Mouse (Mus musculus): ENCODE measurements around the gene Susd2. TPM values are rescaled to one million over a fixed set of nuclear protein-coding genes. Genes with fewer than 3 reads are reported as not detected.

The Susd2 gene
- total and polyA plus RNA-seq, 3 experiments, result 1.3 to 4.3 (median 1.8) TPM

DNA sequence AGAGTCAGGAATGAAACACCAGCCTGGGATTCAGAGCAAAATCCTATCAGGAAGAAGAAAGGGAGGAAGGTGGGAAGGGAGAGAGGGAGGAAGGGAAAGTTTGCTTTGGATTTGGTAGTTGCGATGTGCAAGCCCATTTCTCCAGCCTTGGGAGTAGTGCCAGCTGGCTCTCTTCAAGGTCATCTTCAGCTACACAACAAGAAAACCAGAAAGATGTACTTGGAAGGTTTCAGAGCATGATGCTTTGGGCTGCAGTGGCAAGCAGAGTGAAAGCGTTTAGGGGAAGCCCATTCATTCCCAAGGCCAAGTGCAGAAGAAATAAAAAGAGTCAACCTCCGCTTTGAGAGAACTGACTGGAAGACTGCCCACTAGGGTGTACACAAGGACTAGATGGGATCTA, 16.3 kb downstream of the Susd2 start:
- peak; percentile 37 to 45 for DNase-seq
- Histone ChIP-seq H3K79me2 (replicated peaks; ENCODE audit: control insufficient read depth, insufficient read depth, low read length) (no peaks in the 10 kb centered on the region), H3K36me3 (ENCODE audit: control insufficient read depth, insufficient read depth, low read length) (no peaks in the 10 kb centered on the region), H3K27ac (no peak overlapping the region), H3K27me3 (ENCODE audit: control insufficient read depth, insufficient read depth, low read length) (no peaks in the 10 kb centered on the region), H3K9ac (ENCODE audit: low read depth, low read length) (no peak overlapping the region), H3K4me1 (ENCODE audit: control insufficient read depth, insufficient read depth, low read length) (peaks cover 6% of the 10 kb centered on the region; the same call in 1 of the 2 replicates), H3K4me3 (no peak overlapping the region)
- 41% methylated on average over 3 of the region's 3 CpGs for WGBS
- TF ChIP-seq POLR2A (IDR thresholded peaks at IDR 0.05; ENCODE audit: insufficient read depth, low read depth, low read length) (no peak), EP300 (IDR thresholded peaks at IDR 0.05; ENCODE audit: insufficient read depth, low read depth, low read length) (no peak), CTCF (IDR thresholded peaks at IDR 0.05) (no peak)
- intact Hi-C loops (cut with DNase I), result no loop called here

DNA sequence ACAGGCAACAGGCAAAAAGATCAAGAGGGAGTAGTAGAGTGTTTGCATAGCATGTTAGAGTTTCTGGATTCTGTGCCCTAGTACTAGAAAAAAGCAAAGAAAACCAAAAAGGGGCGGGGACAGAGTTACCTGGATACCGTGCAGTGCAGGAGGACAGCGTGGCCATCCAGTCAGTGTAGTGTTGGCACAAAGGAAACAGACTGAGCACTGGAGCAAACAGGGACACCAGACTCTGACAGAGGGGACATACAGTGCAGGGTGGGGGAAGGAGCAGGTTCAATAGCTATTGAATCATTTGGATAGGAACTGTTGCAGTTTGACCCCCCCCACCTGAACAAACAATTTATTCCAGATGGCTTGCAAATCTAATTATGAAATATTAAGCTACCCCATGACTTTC, 16.8 kb downstream of the Susd2 start:
- DNase-seq, result no peak
- Histone ChIP-seq H3K4me1 (ENCODE audit: control insufficient read depth, insufficient read depth, low read length) (peaks cover 5% of the 10 kb centered on the region; the same call in 1 of the 2 replicates), H3K36me3 (ENCODE audit: control insufficient read depth, insufficient read depth, low read length) (no peaks in the 10 kb centered on the region), H3K79me2 (replicated peaks; ENCODE audit: control insufficient read depth, insufficient read depth, low read length) (no peaks in the 10 kb centered on the region), H3K9ac (ENCODE audit: low read depth, low read length) (no peak overlapping the region; the same call in 1 of the 2 replicates), H3K27me3 (ENCODE audit: control insufficient read depth, insufficient read depth, low read length) (no peaks in the 10 kb centered on the region), H3K4me3 (no peak overlapping the region), H3K27ac (no peak overlapping the region)
- intact Hi-C loops (cut with DNase I), result no loop called here
- TF ChIP-seq POLR2A (IDR thresholded peaks at IDR 0.05; ENCODE audit: insufficient read depth, low read depth, low read length) (no peak), EP300 (IDR thresholded peaks at IDR 0.05; ENCODE audit: insufficient read depth, low read depth, low read length) (no peak), CTCF (IDR thresholded peaks at IDR 0.05) (no peak)
- WGBS, result 57% methylated on average over 3 of the region's 3 CpGs

DNA sequence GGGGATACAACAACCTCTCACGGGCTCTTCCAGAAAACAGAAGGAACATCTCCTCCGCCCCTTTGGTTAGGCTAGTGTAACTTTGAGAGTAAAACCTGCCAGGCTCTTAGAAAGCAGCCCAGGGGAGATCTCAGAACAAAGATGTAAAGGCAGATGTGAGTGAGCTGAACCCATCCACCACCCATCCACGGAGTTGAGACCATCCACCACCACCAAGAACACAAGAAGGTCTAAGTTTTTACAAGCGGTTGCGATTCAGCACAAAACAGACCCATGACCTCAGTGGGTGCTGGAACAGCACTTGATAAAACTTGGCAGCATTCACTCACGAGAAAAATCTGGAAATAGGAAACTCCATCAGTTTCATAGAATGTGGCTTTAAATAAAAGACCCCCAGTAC, 17.9 kb downstream of the Susd2 start:
- H3K27me3 ChIP-seq (ENCODE audit: control insufficient read depth, insufficient read depth, low read length), result no peaks in the 10 kb centered on the region
- no peak overlapping the region for H3K27ac ChIP-seq
- no peak for TF ChIP-seq CTCF (IDR thresholded peaks at IDR 0.05)
- no peak for TF ChIP-seq POLR2A (IDR thresholded peaks at IDR 0.05; ENCODE audit: insufficient read depth, low read depth, low read length)
- TF ChIP-seq EP300 (IDR thresholded peaks at IDR 0.05; ENCODE audit: insufficient read depth, low read depth, low read length), result no peak
- peaks cover 5% of the 10 kb centered on the region; the same call in 1 of the 2 replicates for H3K4me1 ChIP-seq (ENCODE audit: control insufficient read depth, insufficient read depth, low read length)
- H3K4me3 ChIP-seq, result no peak overlapping the region
- no peaks in the 10 kb centered on the region for H3K79me2 ChIP-seq (replicated peaks; ENCODE audit: control insufficient read depth, insufficient read depth, low read length)
- no peaks in the 10 kb centered on the region for H3K36me3 ChIP-seq (ENCODE audit: control insufficient read depth, insufficient read depth, low read length)
- 47% methylated on average over 6 of the region's 6 CpGs for WGBS
- intact Hi-C loops (cut with DNase I), result no loop called here
- DNase-seq, result peak in 1 of 2 experiments; percentile 17
- H3K9ac ChIP-seq (ENCODE audit: low read depth, low read length), result no peak overlapping the region

DNA sequence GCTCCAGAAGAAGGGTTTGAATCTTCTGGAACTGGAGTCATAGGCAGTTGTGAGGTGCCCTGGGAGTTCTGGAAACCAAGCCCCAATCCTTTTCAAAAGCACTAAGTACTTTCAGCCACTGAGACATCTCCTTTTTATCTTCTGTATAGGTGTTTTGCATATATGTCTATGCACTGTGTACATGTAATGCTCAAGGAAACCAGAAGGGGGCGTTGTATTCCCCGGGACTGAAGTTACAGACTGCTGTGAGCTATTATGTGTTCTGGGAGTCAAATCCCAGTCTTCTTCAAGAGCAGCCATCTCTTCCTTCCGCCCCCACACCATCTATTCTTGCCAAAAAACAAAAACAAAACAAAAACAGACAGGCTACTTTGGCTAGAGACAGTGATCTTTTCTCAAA, 23.0 kb downstream of the Susd2 start:
- Histone ChIP-seq H3K9ac (ENCODE audit: low read depth, low read length) (no peak overlapping the region), H3K36me3 (ENCODE audit: control insufficient read depth, insufficient read depth, low read length) (no peaks in the 10 kb centered on the region), H3K4me1 (ENCODE audit: control insufficient read depth, insufficient read depth, low read length) (no peaks in the 10 kb centered on the region), H3K27ac (no peak overlapping the region), H3K4me3 (no peak overlapping the region), H3K79me2 (replicated peaks; ENCODE audit: control insufficient read depth, insufficient read depth, low read length) (no peaks in the 10 kb centered on the region), H3K27me3 (ENCODE audit: control insufficient read depth, insufficient read depth, low read length) (no peaks in the 10 kb centered on the region)
- TF ChIP-seq EP300 (IDR thresholded peaks at IDR 0.05; ENCODE audit: insufficient read depth, low read depth, low read length), result no peak
- TF ChIP-seq CTCF (IDR thresholded peaks at IDR 0.05), result peak; percentile 49
- no peak for TF ChIP-seq POLR2A (IDR thresholded peaks at IDR 0.05; ENCODE audit: insufficient read depth, low read depth, low read length)
- DNase-seq, result no peak
- intact Hi-C loops (cut with DNase I), result no loop called here
- whole genome bisulfite sequencing, result 38% methylated on average over 3 of the region's 3 CpGs

DNA sequence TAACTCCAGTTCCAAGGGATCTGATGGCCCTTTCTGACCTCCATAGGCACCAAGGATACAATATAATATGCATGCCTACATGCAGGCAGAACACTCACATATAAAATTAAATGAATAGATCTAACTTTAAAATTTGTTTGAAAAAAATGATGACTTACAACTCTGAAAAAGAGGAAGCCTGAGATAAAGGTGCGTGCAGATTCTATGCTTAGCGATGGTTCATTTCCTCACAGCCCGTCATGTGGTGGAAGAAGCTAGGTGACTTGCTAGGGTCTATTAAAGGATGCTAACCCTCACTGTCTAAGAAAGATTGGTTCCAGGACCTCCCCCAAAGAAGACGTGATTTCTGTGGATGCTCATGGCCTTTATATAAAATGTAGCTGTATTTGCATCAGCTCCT, 27.8 kb downstream of the Susd2 start:
- H3K4me1 ChIP-seq (ENCODE audit: control insufficient read depth, insufficient read depth, low read length), result no peaks in the 10 kb centered on the region
- no peaks in the 10 kb centered on the region for H3K36me3 ChIP-seq (ENCODE audit: control insufficient read depth, insufficient read depth, low read length)
- no peaks in the 10 kb centered on the region for H3K79me2 ChIP-seq (replicated peaks; ENCODE audit: control insufficient read depth, insufficient read depth, low read length)
- H3K27me3 ChIP-seq (ENCODE audit: control insufficient read depth, insufficient read depth, low read length), result no peaks in the 10 kb centered on the region
- WGBS, result 88% methylated on average over 4 of the region's 4 CpGs
- intact Hi-C loops (cut with DNase I), result no loop called here
- no peak overlapping the region for H3K9ac ChIP-seq (ENCODE audit: low read depth, low read length)
- no peak overlapping the region for H3K4me3 ChIP-seq
- TF ChIP-seq CTCF (IDR thresholded peaks at IDR 0.05) (no peak), EP300 (IDR thresholded peaks at IDR 0.05; ENCODE audit: insufficient read depth, low read depth, low read length) (no peak), POLR2A (IDR thresholded peaks at IDR 0.05; ENCODE audit: insufficient read depth, low read depth, low read length) (no peak)
- H3K27ac ChIP-seq, result no peak overlapping the region
- no peak for DNase-seq

DNA sequence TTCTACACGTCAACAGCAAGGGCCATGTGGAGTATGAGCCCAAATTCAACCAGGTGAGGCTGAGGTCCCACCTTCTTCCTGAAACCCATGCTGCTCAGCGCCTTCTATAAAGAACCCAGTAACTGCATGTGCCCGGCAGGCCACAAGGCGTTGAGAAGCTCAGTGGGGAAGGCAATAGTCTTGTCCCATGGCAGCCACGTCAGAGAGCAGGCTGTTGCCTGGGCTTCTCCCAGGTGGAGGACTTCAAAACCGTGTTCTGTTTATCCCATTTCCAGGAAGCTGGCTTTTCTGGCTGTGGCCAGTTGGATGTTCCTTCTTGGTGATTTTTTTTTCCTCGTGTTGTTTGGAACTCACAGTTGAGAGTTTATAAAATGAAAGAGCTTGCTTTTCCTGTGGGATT, 33.3 kb downstream of the Susd2 start:
- no peak for TF ChIP-seq EP300 (IDR thresholded peaks at IDR 0.05; ENCODE audit: insufficient read depth, low read depth, low read length)
- TF ChIP-seq POLR2A (IDR thresholded peaks at IDR 0.05; ENCODE audit: insufficient read depth, low read depth, low read length), result no peak
- TF ChIP-seq CTCF (IDR thresholded peaks at IDR 0.05), result no peak
- intact Hi-C loops (cut with DNase I), result no loop called here
- no peaks in the 10 kb centered on the region for H3K79me2 ChIP-seq (replicated peaks; ENCODE audit: control insufficient read depth, insufficient read depth, low read length)
- DNase-seq, result no peak
- H3K36me3 ChIP-seq (ENCODE audit: control insufficient read depth, insufficient read depth, low read length), result no peaks in the 10 kb centered on the region
- peaks cover 2% of the 10 kb centered on the region; the same call in 1 of the 2 replicates for H3K4me1 ChIP-seq (ENCODE audit: control insufficient read depth, insufficient read depth, low read length)
- no peaks in the 10 kb centered on the region for H3K27me3 ChIP-seq (ENCODE audit: control insufficient read depth, insufficient read depth, low read length)
- no peak overlapping the region for H3K27ac ChIP-seq
- no peak overlapping the region for H3K9ac ChIP-seq (ENCODE audit: low read depth, low read length)
- 61% methylated on average over 7 of the region's 7 CpGs for WGBS
- H3K4me3 ChIP-seq, result no peak overlapping the region

All from heart, adult 2 months (tissue).